Mouse (Mus musculus): ENCODE measurements around the gene Bcor.

GRCm38 (mm10) chrX:12153141-12154095 is 6.7 kb downstream of the Bcor start:
- TF ChIP-seq POLR2A (IDR thresholded peaks at IDR 0.05; ENCODE audit: borderline replicate concordance, extremely low read depth, low read depth, low read length) (no peak), CTCF (IDR thresholded peaks at IDR 0.05; ENCODE audit: insufficient read depth, low read length) (no peak)

All from lung, adult 2 months (tissue).